Mouse (Mus musculus): ENCODE measurements around the gene Arhgap8. TPM values are rescaled to one million over a fixed set of nuclear protein-coding genes. Genes with fewer than 3 reads are reported as not detected.
"Not testable (repeated sequence)": the region's sequence is repeated elsewhere in the genome, so short reads cannot be mapped to it uniquely, and the experiment has no call there.

The Arhgap8 gene
- polyA plus RNA-seq, 2 experiments = 0.22 to 0.29 TPM

GRCm38 (mm10) chr15:84756426-84756825 lies 36.6 kb downstream of the Arhgap8 start:
- Histone ChIP-seq H3K4me2 (ENCODE audit: low read depth) (peak overlapping the region; percentile 24; the same call in 1 of the 2 replicates), H3K4me3 (ENCODE audit: insufficient read depth in 1 of 2, low read depth in 2 of 2, low read length in 2 of 2) (no peak overlapping the region), H3K9me3 (ENCODE audit: control insufficient read depth, low read length) (no peaks in the 10 kb centered on the region), H3K27ac (no peak overlapping the region), H3K27me3 (ENCODE audit: control insufficient read depth, insufficient read depth, low read length) (no peaks in the 10 kb centered on the region), H3K9ac (replicated peaks) (no peak overlapping the region), H3K36me3 (replicated peaks; ENCODE audit: control insufficient read depth, insufficient read depth, low read depth) (no peaks in the 10 kb centered on the region), H3K4me1 (replicated peaks; ENCODE audit: control insufficient read depth in 2 of 2, insufficient read depth in 2 of 2, low read length in 1 of 2) (no peaks in the 10 kb centered on the region)
- ATAC-seq (ENCODE audit: insufficient read depth) (no peak), DNase-seq (ENCODE audit: low read depth in 3 of 3, low spot score in 3 of 3) (no peak)
- TF ChIP-seq CTCF (IDR thresholded peaks at IDR 0.05; ENCODE audit: low read depth) (no peak), EP300 (IDR thresholded peaks at IDR 0.05; ENCODE audit: low read depth) (no peak)
- 7% methylated on average over 22 of the region's 22 CpGs for WGBS (ENCODE audit: insufficient replicate concordance)

- Histone ChIP-seq H3K4me3 (ENCODE audit: insufficient read depth in 1 of 2, low read depth in 2 of 2, low read length in 2 of 2) (no peak overlapping the region), H3K9ac (replicated peaks) (no peak overlapping the region), H3K36me3 (replicated peaks; ENCODE audit: control insufficient read depth, insufficient read depth, low read depth) (no peaks in the 10 kb centered on the region), H3K27me3 (ENCODE audit: control insufficient read depth, insufficient read depth, low read length) (no peaks in the 10 kb centered on the region), H3K27ac (no peak overlapping the region), H3K4me2 (ENCODE audit: low read depth) (no peak overlapping the region), H3K9me3 (ENCODE audit: control insufficient read depth, low read length) (no peaks in the 10 kb centered on the region), H3K4me1 (replicated peaks; ENCODE audit: control insufficient read depth in 2 of 2, insufficient read depth in 2 of 2, low read length in 1 of 2) (no peaks in the 10 kb centered on the region)
- 31% methylated on average over 4 of the region's 4 CpGs for WGBS (ENCODE audit: insufficient replicate concordance)
- TF ChIP-seq CTCF (IDR thresholded peaks at IDR 0.05; ENCODE audit: low read depth) (peak; percentile 87), EP300 (IDR thresholded peaks at IDR 0.05; ENCODE audit: low read depth) (no peak)
- no peak for ATAC-seq (ENCODE audit: insufficient read depth)
- no peak for DNase-seq (ENCODE audit: low read depth in 3 of 3, low spot score in 3 of 3)
Measured at GRCm38 (mm10) chr15:84758493-84758892, 38.6 kb downstream of the Arhgap8 start.

GRCm38 (mm10) chr15:84762712-84763422 lies 43.0 kb downstream of the Arhgap8 start:
- H3K4me1 ChIP-seq (replicated peaks; ENCODE audit: control insufficient read depth in 2 of 2, insufficient read depth in 2 of 2, low read length in 1 of 2) = no peaks in the 10 kb centered on the region
- no peak for ATAC-seq (ENCODE audit: insufficient read depth)
- H3K4me2 ChIP-seq (ENCODE audit: low read depth) = no peak overlapping the region
- H3K36me3 ChIP-seq (replicated peaks; ENCODE audit: control insufficient read depth, insufficient read depth, low read depth) = no peaks in the 10 kb centered on the region
- DNase-seq (ENCODE audit: low read depth in 3 of 3, low spot score in 3 of 3) = no peak
- H3K27me3 ChIP-seq (ENCODE audit: control insufficient read depth, insufficient read depth, low read length) = no peaks in the 10 kb centered on the region
- H3K27ac ChIP-seq = no peak overlapping the region
- H3K9ac ChIP-seq (replicated peaks) = no peak overlapping the region
- H3K9me3 ChIP-seq (ENCODE audit: control insufficient read depth, low read length) = no peaks in the 10 kb centered on the region
- no peak overlapping the region for H3K4me3 ChIP-seq (ENCODE audit: insufficient read depth in 1 of 2, low read depth in 2 of 2, low read length in 2 of 2)
- WGBS (ENCODE audit: insufficient replicate concordance) = 57% methylated on average over 8 of the region's 8 CpGs
- TF ChIP-seq EP300 (IDR thresholded peaks at IDR 0.05; ENCODE audit: low read depth) (no peak), CTCF (IDR thresholded peaks at IDR 0.05; ENCODE audit: low read depth) (no peak)

- ATAC-seq (ENCODE audit: insufficient read depth) (no peak), DNase-seq (ENCODE audit: low read depth in 3 of 3, low spot score in 3 of 3) (no peak)
- H3K9me3 ChIP-seq (ENCODE audit: control insufficient read depth, low read length) = no peaks in the 10 kb centered on the region
- H3K27ac ChIP-seq = no peak overlapping the region
- H3K36me3 ChIP-seq (replicated peaks; ENCODE audit: control insufficient read depth, insufficient read depth, low read depth) = no peaks in the 10 kb centered on the region
- no peaks in the 10 kb centered on the region for H3K4me1 ChIP-seq (replicated peaks; ENCODE audit: control insufficient read depth in 2 of 2, insufficient read depth in 2 of 2, low read length in 1 of 2)
- no peak for TF ChIP-seq CTCF (IDR thresholded peaks at IDR 0.05; ENCODE audit: low read depth)
- no peak for TF ChIP-seq EP300 (IDR thresholded peaks at IDR 0.05; ENCODE audit: low read depth)
- 44% methylated on average over 7 of the region's 7 CpGs for WGBS (ENCODE audit: insufficient replicate concordance)
- H3K4me2 ChIP-seq (ENCODE audit: low read depth) = no peak overlapping the region
- no peak overlapping the region for H3K4me3 ChIP-seq (ENCODE audit: insufficient read depth in 1 of 2, low read depth in 2 of 2, low read length in 2 of 2)
- H3K27me3 ChIP-seq (ENCODE audit: control insufficient read depth, insufficient read depth, low read length) = no peaks in the 10 kb centered on the region
- no peak overlapping the region for H3K9ac ChIP-seq (replicated peaks)
Measured at GRCm38 (mm10) chr15:84763423-84763812, 43.6 kb downstream of the Arhgap8 start.

GRCm38 (mm10) chr15:84766621-84767020 lies 46.8 kb downstream of the Arhgap8 start:
- H3K9me3 ChIP-seq (ENCODE audit: control insufficient read depth, low read length) = no peaks in the 10 kb centered on the region
- no peak overlapping the region for H3K4me3 ChIP-seq (ENCODE audit: insufficient read depth in 1 of 2, low read depth in 2 of 2, low read length in 2 of 2)
- H3K27ac ChIP-seq = no peak overlapping the region
- no peaks in the 10 kb centered on the region for H3K27me3 ChIP-seq (ENCODE audit: control insufficient read depth, insufficient read depth, low read length)
- TF ChIP-seq EP300 (IDR thresholded peaks at IDR 0.05; ENCODE audit: low read depth) (no peak), CTCF (IDR thresholded peaks at IDR 0.05; ENCODE audit: low read depth) (no peak)
- H3K9ac ChIP-seq (replicated peaks) = no peak overlapping the region
- H3K36me3 ChIP-seq (replicated peaks; ENCODE audit: control insufficient read depth, insufficient read depth, low read depth) = no peaks in the 10 kb centered on the region
- no peak overlapping the region for H3K4me2 ChIP-seq (ENCODE audit: low read depth)
- 28% methylated on average over 10 of the region's 10 CpGs for WGBS (ENCODE audit: insufficient replicate concordance)
- no peak for DNase-seq (ENCODE audit: low read depth in 3 of 3, low spot score in 3 of 3)
- no peaks in the 10 kb centered on the region for H3K4me1 ChIP-seq (replicated peaks; ENCODE audit: control insufficient read depth in 2 of 2, insufficient read depth in 2 of 2, low read length in 1 of 2)
- ATAC-seq (ENCODE audit: insufficient read depth) = no peak

- H3K4me3 ChIP-seq (ENCODE audit: insufficient read depth in 1 of 2, low read depth in 2 of 2, low read length in 2 of 2); H3K36me3 ChIP-seq (replicated peaks; ENCODE audit: control insufficient read depth, insufficient read depth, low read depth); H3K27me3 ChIP-seq (ENCODE audit: control insufficient read depth, insufficient read depth, low read length); H3K9me3 ChIP-seq (ENCODE audit: control insufficient read depth, low read length); ATAC-seq (ENCODE audit: insufficient read depth); H3K4me1 ChIP-seq (replicated peaks; ENCODE audit: control insufficient read depth in 2 of 2, insufficient read depth in 2 of 2, low read length in 1 of 2); H3K4me2 ChIP-seq (ENCODE audit: low read depth); H3K9ac ChIP-seq (replicated peaks); H3K27ac ChIP-seq; DNase-seq (ENCODE audit: low read depth in 3 of 3, low spot score in 3 of 3): not testable (repeated sequence)
- 66% methylated on average over 3 of the region's 4 CpGs for WGBS (ENCODE audit: insufficient replicate concordance)
Measured at GRCm38 (mm10) chr15:84768531-84768930, 48.7 kb downstream of the Arhgap8 start.
